Mouse (Mus musculus) forebrain, embryonic 16.5 days (tissue): Measurements from ENCODE around the gene Mrpl17. TPM values are rescaled to one million over a fixed set of nuclear protein-coding genes. Genes with fewer than 3 reads are reported as not detected.

ENCODE experiments used
- ATAC-seq: fragments of 200-750 bp; cut with Nextera tagmentation; 2 replicates; pipeline ENCODE4 v1.8.0; 2017; ENCODE audit warnings: mild to moderate bottlenecking, moderate library complexity
- H3K27ac ChIP-seq: fragments of 300-500 bp; sonication (generic); 2 replicates; pipeline ENCODE4 v1.5.1; 2014; ENCODE audit warnings: low read length, control low read depth
- H3K27me3 ChIP-seq: fragments of 300-500 bp; sonication (generic); replicated peaks from 2 replicates; pipeline ENCODE4 v1.6.1; 2014; ENCODE audit warnings: low read length; ENCODE audit not compliant: control insufficient read depth, insufficient read depth
- H3K36me3 ChIP-seq: fragments of 300-500 bp; sonication (generic); 2 replicates; pipeline ENCODE4 v1.6.1; 2014; ENCODE audit not compliant: control insufficient read depth, insufficient read depth
- H3K4me1 ChIP-seq: fragments of 300-500 bp; sonication (generic); replicated peaks from 2 replicates; pipeline ENCODE4 v1.6.1; 2014; ENCODE audit warnings: low read length; ENCODE audit not compliant: control insufficient read depth, insufficient read depth
- H3K4me2 ChIP-seq: fragments of 300-500 bp; sonication (generic); 2 replicates; pipeline ENCODE4 v1.6.1; 2014; ENCODE audit warnings: mild to moderate bottlenecking, low read length, control low read depth
- H3K4me3 ChIP-seq: fragments of 300-500 bp; sonication (generic); replicated peaks from 2 replicates; pipeline ENCODE4 v1.5.1; 2014; ENCODE audit warnings: mild to moderate bottlenecking, low read length, control low read depth
- H3K9ac ChIP-seq: fragments of 300-500 bp; sonication (generic); replicated peaks from 2 replicates; pipeline ENCODE4 v1.6.1; 2014; ENCODE audit warnings: low read depth, low read length, control low read depth
- H3K9me3 ChIP-seq: fragments of 300-500 bp; sonication (generic); 2 replicates; pipeline ENCODE4 v1.6.1; 2016; ENCODE audit warnings: low read length; ENCODE audit not compliant: control insufficient read depth
- WGBS: fragments of 180-500 bp; shearing (Covaris S2); extraction: QIAGEN DNeasy Blood & Tissue Kit; methylation state at CpG from one replicate; pipeline ENCODE4 v1.1.7; 2014; 5-methylcytosine and 5-hydroxymethylcytosine counted together
- polyA plus RNA-seq: library from polyadenylated mRNA; unstranded; fragments of >200 nt; fragmentation: Nextera tagmentation; extraction: Ambion mirVana; gene quantifications from 2 replicates; pipeline ENCODE4 v1.2.1, GENCODE M21; 2015

Gene Mrpl17
- polyA plus RNA-seq, 1 experiment from 2014 or later, result 178 TPM

DNA sequence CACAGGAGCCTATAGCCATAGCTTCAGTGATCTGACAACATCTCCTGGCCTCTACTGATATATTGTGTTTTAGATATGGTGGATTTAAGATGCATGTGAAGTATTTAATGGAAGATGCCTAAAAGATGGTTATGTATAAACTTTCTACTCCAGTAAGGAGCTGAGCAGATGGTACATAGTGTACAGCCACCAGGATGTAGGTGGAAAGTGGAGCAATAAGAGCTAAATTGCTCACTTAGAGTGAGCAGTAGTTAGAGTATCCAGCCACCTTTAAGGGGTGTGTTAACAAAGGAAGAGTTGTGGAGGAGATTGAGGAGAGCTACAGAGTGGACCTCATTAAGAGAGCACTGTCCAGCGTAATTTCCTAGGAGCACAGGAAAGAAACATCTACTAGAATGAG lies 19.8 kb downstream of the Mrpl17 start:
- no peak overlapping the region for H3K4me3 ChIP-seq
- WGBS, result 77% methylated on average over 1 of the region's 1 CpGs

DNA sequence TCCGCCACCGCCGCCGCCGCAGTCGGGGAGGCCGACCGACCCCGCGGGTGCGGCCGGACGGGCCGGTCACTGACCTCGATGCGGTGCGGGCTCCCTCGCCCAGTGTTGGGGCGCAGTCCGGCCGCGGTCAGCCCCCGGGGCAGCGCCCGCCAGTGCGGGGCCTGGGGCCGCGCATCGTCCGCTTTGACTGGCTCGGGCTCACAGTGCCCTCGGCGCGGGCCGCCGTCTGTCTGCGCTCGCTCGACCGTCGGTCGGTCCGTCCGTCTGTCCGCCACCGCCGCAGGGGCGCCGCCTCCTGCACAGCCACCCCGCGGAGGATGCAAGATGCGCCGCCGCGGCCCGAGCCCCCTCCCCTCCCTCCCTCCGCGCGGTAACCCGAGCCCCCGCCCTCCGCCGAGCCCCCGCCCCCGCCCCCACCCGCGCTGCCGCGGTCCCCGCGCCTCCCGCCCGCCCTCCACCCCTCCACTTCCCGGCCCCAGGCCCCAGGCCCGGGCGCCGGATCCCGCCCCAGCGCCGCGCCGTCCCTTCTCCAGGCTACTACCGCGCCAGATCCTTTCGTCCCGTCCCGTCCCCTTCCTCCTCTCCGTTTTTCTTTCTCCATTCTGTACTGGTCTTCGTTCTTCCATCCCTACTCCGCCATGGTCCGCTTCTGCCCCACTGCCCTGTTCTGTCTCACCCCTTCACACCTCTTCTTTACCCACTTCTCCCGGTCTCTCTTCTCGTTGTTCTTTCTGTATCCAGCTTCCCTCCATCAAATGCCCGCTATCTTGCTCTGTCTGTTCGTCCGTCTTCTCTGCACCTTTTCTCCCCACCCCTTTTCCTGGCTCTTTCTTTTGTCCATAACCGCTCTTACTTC lies 23.4 kb downstream of the Mrpl17 start, which contains the start of gene Dchs1:
Gene Dchs1 (minus strand): TSS at position 370 of the 856 bp plus-strand sequence.
- under 1% methylated on average over 68 of the region's 97 CpGs for WGBS
- Histone ChIP-seq H3K27me3 (no peaks in the 10 kb centered on the region), H3K36me3 (0 out of 2 replicates have a peak, but pooled peaks cover 4% of the 10 kb centered on the region), H3K9ac (peak within 1 kb of the TSS; percentile 100), H3K4me2 (peak within 1 kb of the TSS; percentile 75), H3K4me1 (peaks cover 48% of the 10 kb centered on the region), H3K27ac (peak within 1 kb of the TSS; percentile 97), H3K4me3 (peak within 1 kb of the TSS; percentile 87), H3K9me3 (no peaks in the 10 kb centered on the region)
- ATAC-seq, result peak; percentile 70

More for the DNA sequence above, 19.8 kb downstream of the Mrpl17 start:
- H3K27ac ChIP-seq, result no peak overlapping the region
- H3K27me3 ChIP-seq, result no peaks in the 10 kb centered on the region
- H3K4me2 ChIP-seq, result no peak overlapping the region
- H3K36me3 ChIP-seq, result no peaks in the 10 kb centered on the region
- ATAC-seq, result no peak
- no peaks in the 10 kb centered on the region for H3K9me3 ChIP-seq
- H3K9ac ChIP-seq, result no peak overlapping the region
- peaks cover 12% of the 10 kb centered on the region for H3K4me1 ChIP-seq

DNA sequence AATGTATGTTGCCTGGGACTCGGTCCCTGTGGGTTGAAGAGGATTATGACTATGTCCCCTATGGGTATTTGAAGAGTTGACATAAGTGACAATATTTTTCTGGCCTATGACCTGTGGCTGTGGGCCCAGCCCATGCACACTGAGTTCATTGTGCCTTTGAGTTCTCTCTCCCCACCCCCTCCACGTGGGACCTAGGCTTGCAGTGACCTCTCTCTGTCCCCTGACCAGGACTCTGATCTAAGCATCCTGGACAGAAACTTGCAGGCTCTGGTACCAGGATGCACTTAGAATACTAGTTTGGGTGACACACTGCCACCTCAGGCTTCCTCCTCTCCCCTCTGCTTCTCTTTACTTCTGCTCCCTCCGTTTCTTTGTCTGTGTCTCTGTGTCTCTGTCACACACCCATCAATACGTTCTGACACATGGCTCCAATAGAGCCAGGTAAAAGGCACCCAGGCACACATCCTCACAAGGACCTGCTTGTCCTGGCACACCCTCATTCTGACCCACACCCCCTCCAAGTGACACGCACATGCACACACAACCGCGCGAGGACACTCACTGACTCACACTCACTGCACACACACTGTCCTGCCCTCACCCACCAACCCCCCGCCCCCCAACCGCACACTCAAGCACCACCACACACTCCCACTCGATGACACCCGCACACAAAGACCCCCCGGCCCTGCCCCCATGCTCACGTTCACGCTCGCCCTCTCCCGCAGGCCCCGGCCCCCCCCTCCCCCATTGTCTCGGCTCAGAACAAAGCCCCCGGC lies 24.2 kb downstream of the Mrpl17 start:
- 4% methylated on average over 20 of the region's 20 CpGs for WGBS
- ATAC-seq, result peak; percentile 80
- H3K9me3 ChIP-seq, result no peaks in the 10 kb centered on the region
- no peaks in the 10 kb centered on the region for H3K27me3 ChIP-seq
- H3K4me1 ChIP-seq, result peaks cover 48% of the 10 kb centered on the region
- peak overlapping the region; percentile 100 for H3K9ac ChIP-seq
- H3K4me3 ChIP-seq, result peak overlapping the region; percentile 87
- peak overlapping the region; percentile 97 for H3K27ac ChIP-seq
- peaks cover 8% of the 10 kb centered on the region for H3K36me3 ChIP-seq
- peak overlapping the region; percentile 75 for H3K4me2 ChIP-seq

DNA sequence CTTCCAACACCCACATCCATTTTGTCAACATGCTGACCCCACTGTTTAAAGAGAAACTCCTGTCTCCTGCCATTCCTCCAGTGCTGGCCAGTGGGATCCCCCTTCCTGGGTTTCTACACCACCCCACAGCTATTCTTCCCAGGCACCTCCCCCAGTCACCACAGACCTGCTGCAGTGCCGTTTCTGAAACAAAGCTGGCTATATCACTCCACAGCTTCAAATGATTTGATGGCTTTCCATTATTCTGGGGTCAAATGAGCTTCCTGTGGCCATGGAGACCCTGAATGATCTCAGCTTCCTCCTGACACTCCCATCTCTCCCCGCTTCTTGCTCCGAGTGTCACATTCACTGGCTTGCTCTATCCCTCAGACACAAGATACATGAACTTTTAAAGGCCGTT lies 26.3 kb downstream of the Mrpl17 start:
- Histone ChIP-seq H3K27ac (no peak overlapping the region), H3K4me1 (peaks cover 51% of the 10 kb centered on the region), H3K4me2 (peak overlapping the region; percentile 75), H3K9me3 (no peaks in the 10 kb centered on the region), H3K27me3 (no peaks in the 10 kb centered on the region), H3K4me3 (peak overlapping the region; percentile 17; the same call in 1 of the 2 replicates), H3K9ac (peak overlapping the region; percentile 23; the same call in 1 of the 2 replicates), H3K36me3 (peaks cover 19% of the 10 kb centered on the region)
- WGBS, result 16% methylated on average over 4 of the region's 4 CpGs
- no peak for ATAC-seq

DNA sequence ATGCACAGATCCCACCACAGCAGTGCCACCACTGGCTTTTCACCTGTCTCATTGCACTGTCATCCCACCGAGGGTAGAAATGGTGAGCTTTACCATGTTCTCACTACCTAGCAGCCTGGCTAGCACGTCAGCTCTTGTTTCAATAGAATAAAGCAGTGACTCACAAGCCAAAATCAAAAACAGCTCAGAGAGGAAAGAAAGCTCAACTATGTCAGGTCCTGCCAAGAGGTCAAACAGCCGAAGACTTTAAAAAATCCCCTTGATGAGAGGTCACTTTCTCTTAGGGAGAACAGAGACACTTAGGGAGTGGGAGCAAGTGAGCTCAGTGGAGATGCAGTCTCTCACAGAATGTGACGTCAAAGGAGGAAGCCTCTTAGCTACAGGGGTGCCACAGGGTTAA lies 27.0 kb downstream of the Mrpl17 start:
- Histone ChIP-seq H3K9me3 (no peaks in the 10 kb centered on the region), H3K9ac (no peak overlapping the region), H3K4me3 (no peak overlapping the region; the same call in 1 of the 2 replicates), H3K27ac (no peak overlapping the region), H3K27me3 (no peaks in the 10 kb centered on the region), H3K36me3 (peaks cover 22% of the 10 kb centered on the region), H3K4me2 (peak overlapping the region; percentile 75), H3K4me1 (peaks cover 58% of the 10 kb centered on the region)
- WGBS, result 51% methylated on average over 4 of the region's 4 CpGs
- ATAC-seq, result no peak

DNA sequence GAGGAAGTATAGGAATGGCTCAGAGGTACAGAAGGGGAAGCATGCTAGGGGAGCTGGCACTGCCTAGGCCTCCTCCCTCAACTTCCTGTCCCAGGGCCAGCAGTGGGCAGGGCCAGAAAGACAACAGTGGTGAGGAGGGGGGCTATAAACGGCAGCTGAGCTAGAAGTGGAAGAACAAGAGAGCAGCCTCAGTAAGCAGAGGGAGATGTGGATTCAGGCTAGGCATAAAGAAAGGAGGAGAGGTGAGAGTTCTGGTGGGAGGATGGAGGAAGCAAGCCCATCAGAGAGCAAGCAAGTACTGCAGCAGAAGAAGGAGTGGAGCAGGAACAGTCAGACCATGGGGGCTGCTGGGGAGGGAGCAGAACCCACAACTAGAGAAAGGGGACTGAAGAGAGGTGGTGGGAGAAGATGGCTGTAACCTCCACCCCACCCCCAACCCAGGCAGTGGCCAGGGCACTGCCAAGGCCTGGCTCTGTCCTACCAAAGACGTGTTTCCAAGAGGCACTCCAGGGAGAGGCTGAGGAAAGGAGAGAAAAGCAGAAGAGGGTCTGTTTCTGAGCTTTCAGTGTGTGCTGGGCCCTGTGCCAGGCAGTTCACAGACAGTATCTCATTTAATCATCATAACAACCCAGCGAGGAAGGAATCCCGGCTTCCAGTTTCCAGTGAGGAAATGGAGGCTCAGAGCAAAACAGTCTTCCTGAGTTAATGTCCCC lies 32.2 kb downstream of the Mrpl17 start:
- 22% methylated on average over 4 of the region's 4 CpGs for WGBS
- Histone ChIP-seq H3K36me3 (peaks cover 25% of the 10 kb centered on the region), H3K4me2 (peak overlapping the region; percentile 26; the same call in 1 of the 2 replicates), H3K27ac (peak overlapping the region; percentile 58), H3K4me3 (no peak overlapping the region), H3K9ac (peak overlapping the region; percentile 23; the same call in 1 of the 2 replicates), H3K9me3 (no peaks in the 10 kb centered on the region), H3K27me3 (no peaks in the 10 kb centered on the region), H3K4me1 (peaks cover 54% of the 10 kb centered on the region)
- peak; percentile 64 for ATAC-seq

DNA sequence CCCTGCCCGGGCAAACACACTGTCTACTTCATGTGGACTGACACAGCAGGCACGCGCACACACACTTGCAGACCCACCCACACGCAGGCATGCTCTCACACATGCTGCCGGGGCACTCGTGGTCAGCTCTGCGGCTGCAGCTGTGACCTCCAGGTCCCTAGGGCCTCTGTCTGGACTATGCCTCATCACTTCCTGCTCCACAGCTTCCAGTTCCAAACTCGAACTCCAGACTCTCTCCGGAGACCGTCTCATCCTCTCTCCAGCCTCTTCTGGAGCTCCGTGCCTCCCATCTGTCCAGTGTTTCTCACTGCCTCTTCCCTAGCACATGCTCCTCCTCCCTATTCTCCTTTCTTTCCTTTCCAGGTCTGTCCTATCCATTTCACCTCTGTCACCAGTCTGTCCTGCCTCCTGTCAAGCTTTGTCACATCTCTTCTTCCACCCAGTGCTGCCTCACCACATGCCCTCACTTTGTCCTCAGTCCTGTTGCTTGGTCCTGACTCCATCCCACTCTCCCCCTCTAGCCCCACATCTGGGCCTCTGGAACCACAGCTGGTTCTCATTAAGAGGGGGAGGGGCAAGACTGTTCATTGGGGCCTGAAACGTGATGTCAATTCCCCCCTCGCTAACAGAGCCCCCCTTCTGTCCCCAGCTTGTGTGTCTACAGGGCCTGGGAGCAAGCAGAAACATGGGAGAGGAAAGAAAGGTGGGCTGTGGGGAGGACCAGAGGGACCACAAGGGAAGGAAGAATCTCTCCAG lies 32.9 kb downstream of the Mrpl17 start:
- Histone ChIP-seq H3K4me2 (peak overlapping the region; percentile 26), H3K27ac (peak overlapping the region; percentile 58), H3K36me3 (peaks cover 27% of the 10 kb centered on the region), H3K4me3 (no peak overlapping the region; the same call in 1 of the 2 replicates), H3K9ac (peak overlapping the region; percentile 13; the same call in 1 of the 2 replicates), H3K9me3 (no peaks in the 10 kb centered on the region), H3K4me1 (peaks cover 46% of the 10 kb centered on the region), H3K27me3 (no peaks in the 10 kb centered on the region)
- peak; percentile 17 for ATAC-seq
- WGBS, result 67% methylated on average over 13 of the region's 13 CpGs

DNA sequence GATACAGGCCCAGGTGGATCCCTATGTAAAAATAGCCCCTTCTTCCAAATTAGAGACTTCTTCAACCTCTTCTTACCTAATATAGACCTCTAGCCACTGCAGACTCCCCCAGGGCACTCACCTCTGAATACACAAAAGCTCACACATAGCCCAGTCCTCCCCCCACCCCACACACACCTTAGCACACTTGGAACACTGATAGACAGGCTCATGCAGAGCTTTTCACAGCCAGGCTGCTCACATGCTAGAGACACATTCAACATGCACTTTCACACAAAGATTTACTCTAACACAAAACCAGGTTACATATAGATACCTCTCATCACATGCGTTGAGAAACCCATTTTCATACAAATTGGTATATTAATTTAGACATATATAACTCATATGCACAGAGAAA lies 33.6 kb downstream of the Mrpl17 start:
- Histone ChIP-seq H3K9me3 (no peaks in the 10 kb centered on the region), H3K36me3 (peaks cover 27% of the 10 kb centered on the region), H3K4me3 (no peak overlapping the region), H3K27ac (no peak overlapping the region), H3K4me1 (peaks cover 41% of the 10 kb centered on the region), H3K9ac (no peak overlapping the region), H3K4me2 (no peak overlapping the region), H3K27me3 (no peaks in the 10 kb centered on the region)
- 90% methylated on average over 1 of the region's 1 CpGs for WGBS
- ATAC-seq, result no peak
